Mouse (Mus musculus): ENCODE measurements around the gene Tap1. TPM values are rescaled to one million over a fixed set of nuclear protein-coding genes. Genes with fewer than 3 reads are reported as not detected.

The Tap1 gene
- polyA plus RNA-seq, 1 experiment from 2014 or later: 3.0 TPM

GRCm38 (mm10) chr17:34155534-34155933, 31.8 kb upstream of the Tap1 start:
- WGBS: 58% methylated on average over 5 of the region's 5 CpGs
- no peak overlapping the region for H3K27ac ChIP-seq (replicated peaks)
- no peaks in the 10 kb centered on the region for H3K4me1 ChIP-seq (replicated peaks)
- no peaks in the 10 kb centered on the region for H3K36me3 ChIP-seq
- no peak for ATAC-seq (ENCODE audit: low FRiP score, low read depth)
- no peak overlapping the region for H3K4me2 ChIP-seq
- no peak overlapping the region for H3K4me3 ChIP-seq
- no peak overlapping the region for H3K9ac ChIP-seq
- no peaks in the 10 kb centered on the region for H3K27me3 ChIP-seq
- no peaks in the 10 kb centered on the region for H3K9me3 ChIP-seq

GRCm38 (mm10) chr17:34164202-34164895, 23.0 kb upstream of the Tap1 start:
- 54% methylated on average over 9 of the region's 9 CpGs for WGBS
- Histone ChIP-seq H3K4me2 (no peak overlapping the region), H3K4me1 (replicated peaks) (no peaks in the 10 kb centered on the region), H3K9me3 (no peaks in the 10 kb centered on the region), H3K36me3 (no peaks in the 10 kb centered on the region), H3K9ac (no peak overlapping the region), H3K4me3 (no peak overlapping the region), H3K27ac (replicated peaks) (no peak overlapping the region), H3K27me3 (no peaks in the 10 kb centered on the region)
- no peak for ATAC-seq (ENCODE audit: low FRiP score, low read depth)

- H3K27ac ChIP-seq (replicated peaks): no peak overlapping the region
- 83% methylated on average over 6 of the region's 6 CpGs for WGBS
- no peak overlapping the region for H3K4me2 ChIP-seq
- ATAC-seq (ENCODE audit: low FRiP score, low read depth): no peak
- H3K9me3 ChIP-seq: no peaks in the 10 kb centered on the region
- no peaks in the 10 kb centered on the region for H3K27me3 ChIP-seq
- H3K4me1 ChIP-seq (replicated peaks): no peaks in the 10 kb centered on the region
- H3K36me3 ChIP-seq: no peaks in the 10 kb centered on the region
- H3K4me3 ChIP-seq: no peak overlapping the region
- no peak overlapping the region for H3K9ac ChIP-seq
These were observed 22.2 kb upstream of the Tap1 start for GRCm38 (mm10) chr17:34165033-34165730.

GRCm38 (mm10) chr17:34169279-34169678, 18.1 kb upstream of the Tap1 start:
- H3K4me2 ChIP-seq: no peak overlapping the region
- H3K9ac ChIP-seq: no peak overlapping the region
- no peak for ATAC-seq (ENCODE audit: low FRiP score, low read depth)
- 0% methylated on average over 2 of the region's 2 CpGs for WGBS
- H3K27ac ChIP-seq (replicated peaks): no peak overlapping the region
- no peak overlapping the region for H3K4me3 ChIP-seq
- no peaks in the 10 kb centered on the region for H3K4me1 ChIP-seq (replicated peaks)
- H3K36me3 ChIP-seq: no peaks in the 10 kb centered on the region
- H3K9me3 ChIP-seq: no peaks in the 10 kb centered on the region
- no peaks in the 10 kb centered on the region for H3K27me3 ChIP-seq

GRCm38 (mm10) chr17:34170487-34170876, 16.9 kb upstream of the Tap1 start:
- H3K27ac ChIP-seq (replicated peaks): no peak overlapping the region
- no peaks in the 10 kb centered on the region for H3K27me3 ChIP-seq
- no peaks in the 10 kb centered on the region for H3K36me3 ChIP-seq
- H3K9me3 ChIP-seq: no peaks in the 10 kb centered on the region
- no peaks in the 10 kb centered on the region for H3K4me1 ChIP-seq (replicated peaks)
- H3K9ac ChIP-seq: no peak overlapping the region
- no peak overlapping the region for H3K4me3 ChIP-seq
- H3K4me2 ChIP-seq: no peak overlapping the region
- ATAC-seq (ENCODE audit: low FRiP score, low read depth): no peak
- WGBS: 28% methylated on average over 4 of the region's 4 CpGs

- no peak overlapping the region for H3K4me2 ChIP-seq
- H3K36me3 ChIP-seq: no peaks in the 10 kb centered on the region
- H3K9me3 ChIP-seq: no peaks in the 10 kb centered on the region
- H3K4me1 ChIP-seq (replicated peaks): no peaks in the 10 kb centered on the region
- WGBS: 41% methylated on average over 13 of the region's 13 CpGs
- no peak overlapping the region for H3K9ac ChIP-seq
- no peak overlapping the region for H3K27ac ChIP-seq (replicated peaks)
- no peak overlapping the region for H3K4me3 ChIP-seq
- no peak for ATAC-seq (ENCODE audit: low FRiP score, low read depth)
- H3K27me3 ChIP-seq: no peaks in the 10 kb centered on the region
These were observed 16.4 kb upstream of the Tap1 start for GRCm38 (mm10) chr17:34170877-34171498.

GRCm38 (mm10) chr17:34172528-34172927, 14.8 kb upstream of the Tap1 start:
- no peak overlapping the region for H3K9ac ChIP-seq
- no peaks in the 10 kb centered on the region for H3K4me1 ChIP-seq (replicated peaks)
- H3K27ac ChIP-seq (replicated peaks): no peak overlapping the region
- H3K36me3 ChIP-seq: no peaks in the 10 kb centered on the region
- WGBS: 92% methylated on average over 5 of the region's 5 CpGs
- no peak overlapping the region for H3K4me3 ChIP-seq
- H3K4me2 ChIP-seq: no peak overlapping the region
- H3K27me3 ChIP-seq: no peaks in the 10 kb centered on the region
- ATAC-seq (ENCODE audit: low FRiP score, low read depth): no peak
- no peaks in the 10 kb centered on the region for H3K9me3 ChIP-seq

GRCm38 (mm10) chr17:34174075-34174474, 13.3 kb upstream of the Tap1 start:
- 48% methylated on average over 1 of the region's 1 CpGs for WGBS
- no peaks in the 10 kb centered on the region for H3K36me3 ChIP-seq

GRCm38 (mm10) chr17:34177179-34177578, 10.2 kb upstream of the Tap1 start:
- H3K36me3 ChIP-seq: no peaks in the 10 kb centered on the region
- no peaks in the 10 kb centered on the region for H3K27me3 ChIP-seq
- H3K9ac ChIP-seq: no peak overlapping the region
- H3K4me2 ChIP-seq: no peak overlapping the region
- H3K27ac ChIP-seq (replicated peaks): no peak overlapping the region
- ATAC-seq (ENCODE audit: low FRiP score, low read depth): no peak
- H3K9me3 ChIP-seq: no peaks in the 10 kb centered on the region
- H3K4me3 ChIP-seq: no peak overlapping the region
- no peaks in the 10 kb centered on the region for H3K4me1 ChIP-seq (replicated peaks)
- 74% methylated on average over 4 of the region's 4 CpGs for WGBS

More at GRCm38 (mm10) chr17:34174075-34174474, 13.3 kb upstream of the Tap1 start:
- Histone ChIP-seq H3K9me3 (no peaks in the 10 kb centered on the region), H3K9ac (no peak overlapping the region), H3K4me1 (replicated peaks) (no peaks in the 10 kb centered on the region), H3K4me2 (no peak overlapping the region), H3K27me3 (no peaks in the 10 kb centered on the region), H3K4me3 (no peak overlapping the region), H3K27ac (replicated peaks) (no peak overlapping the region)
- no peak for ATAC-seq (ENCODE audit: low FRiP score, low read depth)

- Histone ChIP-seq H3K27ac (replicated peaks) (no peak overlapping the region), H3K9ac (no peak overlapping the region), H3K27me3 (0 out of 2 replicates have a peak, but pooled peaks cover 4% of the 10 kb centered on the region), H3K4me2 (no peak overlapping the region), H3K9me3 (no peaks in the 10 kb centered on the region), H3K36me3 (no peaks in the 10 kb centered on the region), H3K4me1 (replicated peaks) (no peaks in the 10 kb centered on the region), H3K4me3 (no peak overlapping the region)
- WGBS: 73% methylated on average over 6 of the region's 6 CpGs
- ATAC-seq (ENCODE audit: low FRiP score, low read depth): no peak
These were observed 8.3 kb upstream of the Tap1 start for GRCm38 (mm10) chr17:34179019-34179418.

- Histone ChIP-seq H3K27ac (replicated peaks) (no peak overlapping the region), H3K4me3 (no peak overlapping the region), H3K9me3 (no peaks in the 10 kb centered on the region), H3K4me2 (no peak overlapping the region), H3K9ac (no peak overlapping the region), H3K36me3 (no peaks in the 10 kb centered on the region), H3K27me3 (peaks cover 5% of the 10 kb centered on the region), H3K4me1 (replicated peaks) (no peaks in the 10 kb centered on the region)
- ATAC-seq (ENCODE audit: low FRiP score, low read depth): no peak
- 74% methylated on average over 13 of the region's 13 CpGs for WGBS
These were observed 7.2 kb upstream of the Tap1 start for GRCm38 (mm10) chr17:34179913-34180859.
